Mouse (Mus musculus): ENCODE results near the gene Gdf9.

GRCm38 (mm10) chr11:53429182-53429581, 1.6 kb upstream of the Gdf9 start:
- TF ChIP-seq CTCF (IDR thresholded peaks at IDR 0.05; ENCODE audit: insufficient read depth, low read length) (no peak), POLR2A (IDR thresholded peaks at IDR 0.05; ENCODE audit: borderline replicate concordance, extremely low read depth, low read depth, low read length) (no peak)

Measured in lung, adult 2 months (tissue).